ENCODE assay signal across 9 mouse cellular contexts in the genomic region with DNA sequence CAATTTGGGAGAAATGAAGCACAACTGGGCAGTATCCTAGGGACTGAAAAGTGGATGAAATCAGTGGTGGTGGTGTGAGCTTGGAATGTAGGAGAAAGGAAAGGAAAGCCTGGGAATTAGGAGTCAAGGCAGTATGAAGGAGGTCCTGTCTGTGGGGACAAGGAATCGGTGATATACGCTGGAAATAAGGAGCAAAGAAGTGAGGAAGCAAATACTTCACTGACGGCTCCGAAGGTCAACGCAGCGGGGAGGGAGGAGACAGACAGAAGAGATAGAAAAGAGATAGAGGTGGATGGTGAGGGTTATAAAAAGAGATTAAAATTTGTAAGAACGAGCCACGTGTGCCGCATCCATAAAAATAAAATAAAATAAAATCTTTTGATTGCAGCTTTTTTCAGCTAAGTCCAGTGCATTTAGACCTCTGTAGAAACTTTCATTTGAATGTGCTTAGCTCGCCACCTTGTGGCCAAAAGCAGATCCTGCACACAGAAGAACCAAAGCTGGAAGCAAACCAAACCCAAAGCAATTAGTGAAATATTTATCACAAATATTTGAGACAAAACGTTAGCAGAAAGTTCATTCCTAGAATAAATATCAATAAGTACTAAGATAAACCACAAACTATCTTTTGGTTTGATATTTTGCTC.
A peak's percentile ranks its signal among the peaks of the same experiment; 100 is the strongest.
DNase-seq lines count a peak whose midpoint lies in the region; ATAC-seq and TF ChIP-seq lines count a peak whose summit lies in the region.
"Had no signal": no experiment of that assay in that cellular context is flagged by ENCODE, and none has a peak within 500 bp of the region (broad histone marks: within the 10 kb centered on the region; RNA-seq: fewer than 3 reads in every experiment).

No protein-coding gene starts in this region.

- WGBS in liver, embryonic 11.5 days = 44% methylated on average over 11 of the region's 11 CpGs
- WGBS in hindbrain, embryonic 13.5 days = 42% methylated on average over 11 of the region's 11 CpGs
- 44% methylated on average over 11 of the region's 11 CpGs for whole genome bisulfite sequencing in limb, embryonic 10.5 days
- 47% methylated on average over 11 of the region's 11 CpGs for WGBS in neural tube, embryonic 12.5 days

- no peaks in the 10 kb centered on the region for H3K36me3 ChIP-seq in liver, embryonic 11.5 days (ENCODE audit: control insufficient read depth, insufficient read depth, low read length)
- no peaks in the 10 kb centered on the region for H3K36me3 ChIP-seq in hindbrain, embryonic 13.5 days
- H3K36me3 ChIP-seq in limb, embryonic 10.5 days = no peaks in the 10 kb centered on the region
- H3K36me3 ChIP-seq in neural tube, embryonic 12.5 days = no peaks in the 10 kb centered on the region

- no peaks in the 10 kb centered on the region for H3K27me3 ChIP-seq in liver, embryonic 11.5 days (replicated peaks; ENCODE audit: control insufficient read depth, insufficient read depth, low read length)
- no peaks in the 10 kb centered on the region for H3K27me3 ChIP-seq in hindbrain, embryonic 13.5 days
- no peaks in the 10 kb centered on the region for H3K27me3 ChIP-seq in limb, embryonic 10.5 days (ENCODE audit: low read depth, poor library complexity, severe bottlenecking)
- H3K27me3 ChIP-seq in neural tube, embryonic 12.5 days (replicated peaks) = no peaks in the 10 kb centered on the region
- H3K27me3 ChIP-seq: megakaryocyte, embryonic 14.5 days had no signal

- no peak overlapping the region for H3K9ac ChIP-seq in liver, embryonic 11.5 days (ENCODE audit: low read depth, low read length)
- no peak overlapping the region for H3K9ac ChIP-seq in hindbrain, embryonic 13.5 days
- H3K9ac ChIP-seq in neural tube, embryonic 12.5 days = no peak overlapping the region

- no peaks in the 10 kb centered on the region for H3K4me1 ChIP-seq in liver, embryonic 11.5 days (replicated peaks; ENCODE audit: control insufficient read depth, insufficient read depth, low read length)
- peaks cover 8% of the 10 kb centered on the region for H3K4me1 ChIP-seq in cortical plate, adult 2 months (ENCODE audit: control insufficient read depth, insufficient read depth, low read length)
- no peaks in the 10 kb centered on the region for H3K4me1 ChIP-seq in hindbrain, embryonic 13.5 days (replicated peaks)
- H3K4me1 ChIP-seq in limb, embryonic 10.5 days = no peaks in the 10 kb centered on the region
- H3K4me1 ChIP-seq in neural tube, embryonic 12.5 days = no peaks in the 10 kb centered on the region
- H3K4me1 ChIP-seq: megakaryocyte, embryonic 14.5 days had no signal

- H3K4me2 ChIP-seq in liver, embryonic 11.5 days = no peak overlapping the region
- H3K4me2 ChIP-seq in hindbrain, embryonic 13.5 days = no peak overlapping the region
- no peak overlapping the region for H3K4me2 ChIP-seq in neural tube, embryonic 12.5 days (replicated peaks)

- TF ChIP-seq POLR2A in cortical plate, adult 2 months (IDR thresholded peaks at IDR 0.05; ENCODE audit: extremely low read depth, insufficient read depth, low read length) = no peak

- H3K4me3 ChIP-seq in liver, embryonic 11.5 days (ENCODE audit: low read depth, low read length) = no peak overlapping the region
- no peak overlapping the region for H3K4me3 ChIP-seq in cortical plate, adult 2 months (ENCODE audit: insufficient read depth, low read length)
- no peak overlapping the region for H3K4me3 ChIP-seq in hindbrain, embryonic 13.5 days
- H3K4me3 ChIP-seq in limb, embryonic 10.5 days = no peak overlapping the region
- H3K4me3 ChIP-seq in neural tube, embryonic 12.5 days = no peak overlapping the region
- H3K4me3 ChIP-seq: megakaryocyte, embryonic 14.5 days had no signal

- H3K9me3 ChIP-seq in liver, embryonic 11.5 days (ENCODE audit: control insufficient read depth, low read length) = no peaks in the 10 kb centered on the region
- no peaks in the 10 kb centered on the region for H3K9me3 ChIP-seq in hindbrain, embryonic 13.5 days
- H3K9me3 ChIP-seq in limb, embryonic 10.5 days (replicated peaks) = no peaks in the 10 kb centered on the region
- H3K9me3 ChIP-seq in neural tube, embryonic 12.5 days = no peaks in the 10 kb centered on the region
- H3K9me3 ChIP-seq: megakaryocyte, embryonic 14.5 days had no signal

- no peak for ATAC-seq in liver, embryonic 11.5 days (replicated peaks; ENCODE audit: low FRiP score)
- peak; percentile 39; the same call in 1 of the 2 replicates for ATAC-seq in hindbrain, embryonic 13.5 days (ENCODE audit: low FRiP score)
- peak; percentile 54 for ATAC-seq in neural tube, embryonic 12.5 days (ENCODE audit: low FRiP score, low read depth)

- no peak overlapping the region for H3K27ac ChIP-seq in liver, embryonic 11.5 days (ENCODE audit: low read depth, low read length)
- no peak overlapping the region for H3K27ac ChIP-seq in cortical plate, adult 2 months (ENCODE audit: insufficient read depth, low read length)
- H3K27ac ChIP-seq in hindbrain, embryonic 13.5 days = no peak overlapping the region
- H3K27ac ChIP-seq in limb, embryonic 10.5 days = no peak overlapping the region
- no peak overlapping the region for H3K27ac ChIP-seq in neural tube, embryonic 12.5 days

- TF ChIP-seq CTCF in cortical plate, adult 2 months (IDR thresholded peaks at IDR 0.05; ENCODE audit: extremely low read depth, insufficient read depth, low read length) = peak; percentile 79

- peak; percentile 33 for DNase-seq in liver
- no peak for DNase-seq in liver, embryonic 11.5 days (ENCODE audit: low spot score)
- peak; percentile 63 for DNase-seq in adipocyte (ENCODE audit: low spot score)
- DNase-seq in limb, embryonic 10.5 days (ENCODE audit: low spot score) = peak; percentile 62
- DNase-seq in urinary bladder, postnatal 36 days (ENCODE audit: low spot score in 2 of 2) = peak; percentile 22 to 28
